Mouse (Mus musculus) gastrocnemius, adult 8-10 months (tissue): Measurements from ENCODE around the gene Sel1l3. TPM values are rescaled to one million over a fixed set of nuclear protein-coding genes. Genes with fewer than 3 reads are reported as not detected.

Experiments used
- DNase-seq, 2 experiments: peaks; one replicate each; pipeline ENCODE4 v3.0.0; 2022; ENCODE audit warnings: low spot score in 2 of 2
- total RNA-seq, 4 experiments: library from RNA; stranded (reverse); gene quantifications; 2 replicates each; pipeline ENCODE4 v1.2.4; 2022

Sel1l3 gene
- total RNA-seq, 4 experiments from 2014 or later, result 41.5 to 51.2 (median 49.4) TPM

DNA sequence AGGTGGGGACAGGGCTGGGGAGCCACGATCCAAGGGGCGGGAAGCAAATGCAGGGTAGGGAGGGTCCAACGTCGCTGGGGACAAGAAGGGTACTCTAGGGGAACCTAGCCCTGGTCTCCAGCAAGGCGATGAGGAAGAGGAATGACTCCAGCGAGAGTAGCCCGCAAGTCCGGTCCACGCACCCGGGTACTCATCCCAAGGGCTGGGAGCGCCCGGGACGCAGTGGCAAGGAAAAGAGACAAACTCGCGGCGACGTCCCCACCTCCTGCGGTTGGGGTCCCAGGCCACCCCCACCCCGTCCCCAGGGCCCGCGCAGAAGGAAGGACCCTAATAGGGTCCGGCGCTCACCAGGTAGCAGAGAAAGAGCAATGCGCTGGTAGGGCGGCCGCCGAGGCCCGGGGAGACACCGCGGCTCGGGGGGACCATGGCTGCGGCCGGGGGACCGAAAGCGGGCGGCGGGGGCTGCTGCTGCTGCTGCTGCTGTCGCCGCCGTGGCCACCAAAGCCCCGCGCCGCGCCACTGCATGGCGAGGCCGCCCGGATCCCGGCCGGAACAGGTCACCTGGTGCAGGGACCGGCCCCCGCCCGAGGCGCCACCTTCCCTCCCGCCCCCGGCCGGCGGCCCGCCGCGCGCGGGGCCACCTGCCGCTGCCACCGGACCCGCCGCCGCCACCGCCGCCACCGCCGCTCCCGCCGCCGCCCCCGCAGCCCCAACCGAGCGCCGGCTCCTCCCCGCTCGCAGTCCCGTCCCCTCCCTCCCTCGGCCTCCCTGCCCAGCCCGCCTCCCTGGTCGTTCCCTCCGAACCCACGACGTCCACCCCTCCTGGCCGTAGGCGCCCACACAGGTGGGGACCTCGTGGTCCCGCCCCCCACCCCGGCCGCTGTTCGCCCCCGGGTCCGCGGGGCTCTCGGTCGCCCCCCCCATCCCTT, 681 bp downstream of the Sel1l3 start:
- DNase-seq, result peak in 1 of 2 experiments; percentile 45

DNA sequence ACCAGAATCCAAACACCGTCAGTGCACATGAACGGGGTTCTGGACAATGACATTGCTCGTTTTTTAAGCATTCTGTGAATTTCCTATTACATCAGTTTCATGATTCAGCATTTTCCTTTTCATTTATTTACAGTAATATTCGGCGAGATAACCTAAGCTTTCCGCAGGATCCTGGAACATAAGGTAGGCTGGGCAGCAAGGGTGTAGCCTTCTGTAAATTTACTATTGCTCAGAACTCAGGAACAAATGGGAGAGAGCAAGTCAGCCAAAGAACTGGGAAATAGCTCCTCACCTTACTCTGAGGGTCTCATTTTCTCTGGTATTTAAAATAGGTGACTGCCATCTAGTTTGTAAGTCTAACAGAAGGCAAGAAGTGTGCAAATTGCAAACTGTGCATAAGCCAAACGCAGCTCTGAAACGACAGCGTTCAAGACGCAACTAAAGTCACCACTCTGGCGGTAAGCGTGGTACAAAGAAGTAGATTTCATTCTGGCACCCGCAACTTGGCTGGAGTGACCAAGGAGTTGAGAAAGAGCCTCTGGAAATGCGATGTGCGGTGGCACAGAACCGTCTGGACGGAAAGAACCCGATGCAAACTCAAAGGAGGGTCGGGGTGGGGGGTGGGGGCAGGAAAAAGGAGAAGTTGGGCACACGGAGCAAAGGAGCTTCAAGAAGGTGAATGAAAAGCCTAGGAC, 1.5 kb downstream of the Sel1l3 start:
- DNase-seq, result no peak

DNA sequence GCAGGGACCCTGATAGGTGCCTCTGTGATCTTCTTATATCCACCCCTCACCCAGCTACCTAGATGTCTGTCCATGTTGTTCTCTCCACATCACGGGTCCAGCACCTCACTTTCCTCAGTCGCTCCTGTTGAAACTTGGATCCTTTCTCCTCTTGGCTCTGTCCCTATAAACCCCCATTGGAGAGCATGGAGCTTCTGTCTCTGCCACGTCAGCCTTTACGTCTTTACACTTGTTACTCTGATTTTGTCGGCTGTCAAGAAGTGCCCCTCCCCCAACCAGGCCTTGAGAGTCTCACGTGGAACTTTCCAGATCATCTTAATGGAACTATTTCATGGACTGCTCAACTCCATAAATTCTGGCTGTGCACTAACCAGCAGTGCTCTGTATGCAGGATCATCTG, 2.5 kb downstream of the Sel1l3 start:
- no peak for DNase-seq

DNA sequence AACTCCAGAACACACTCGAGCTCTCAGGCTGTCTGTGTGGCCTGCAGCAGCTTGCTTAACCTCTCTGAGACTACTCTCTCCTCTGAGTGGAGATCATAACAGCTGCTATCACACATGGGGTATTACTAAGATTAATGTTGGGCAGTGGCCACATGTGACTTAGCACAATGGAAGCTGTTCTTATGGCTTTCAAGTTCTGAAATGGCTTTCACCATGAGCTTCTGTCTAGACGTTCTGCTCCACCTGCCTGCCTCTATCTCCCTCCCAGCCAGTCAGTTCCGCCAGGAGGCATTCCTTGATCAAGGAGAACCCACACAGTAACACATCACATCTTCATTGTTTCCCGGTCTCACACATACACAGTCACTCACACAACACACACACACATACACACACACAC, 3.2 kb downstream of the Sel1l3 start:
- no peak for DNase-seq

DNA sequence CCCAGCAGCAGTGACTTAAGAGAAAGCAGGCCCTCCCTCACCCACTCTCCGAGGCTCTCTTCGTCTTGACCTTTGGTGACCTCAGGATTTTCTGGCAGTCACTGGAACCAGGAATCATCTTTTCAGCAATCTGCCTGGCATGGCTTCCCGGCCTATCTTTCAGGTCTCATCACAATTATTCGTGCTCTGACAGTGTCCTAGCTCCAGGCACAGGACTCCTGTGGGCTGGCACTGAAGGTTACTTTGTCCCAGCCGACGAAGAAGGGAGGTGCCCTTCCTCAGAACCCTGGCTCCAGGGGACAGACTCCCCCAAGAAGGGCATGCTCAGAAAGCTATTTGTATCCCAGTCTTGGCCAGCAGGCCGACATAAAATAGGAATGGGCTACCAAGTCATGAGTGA, 4.0 kb downstream of the Sel1l3 start:
- no peak for DNase-seq

DNA sequence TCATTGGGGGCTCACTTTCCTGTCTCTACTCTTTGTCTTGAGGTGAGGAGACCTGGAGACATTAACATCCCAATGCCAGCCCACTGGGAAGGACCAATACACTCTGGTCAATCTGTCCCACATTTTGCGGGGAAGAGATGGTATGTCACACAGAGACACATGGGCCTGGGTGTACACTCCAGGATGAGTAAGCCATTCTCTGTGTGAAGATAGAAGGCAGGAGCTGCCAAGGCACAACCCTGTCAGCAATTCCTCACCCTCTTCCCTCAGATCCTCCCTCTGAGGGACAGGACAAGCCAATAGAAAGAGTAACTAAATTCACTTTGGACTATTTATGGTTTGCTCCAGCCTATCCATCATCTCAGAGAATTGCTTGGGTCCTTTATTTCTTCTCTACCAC, 5.0 kb downstream of the Sel1l3 start:
- DNase-seq, result no peak

DNA sequence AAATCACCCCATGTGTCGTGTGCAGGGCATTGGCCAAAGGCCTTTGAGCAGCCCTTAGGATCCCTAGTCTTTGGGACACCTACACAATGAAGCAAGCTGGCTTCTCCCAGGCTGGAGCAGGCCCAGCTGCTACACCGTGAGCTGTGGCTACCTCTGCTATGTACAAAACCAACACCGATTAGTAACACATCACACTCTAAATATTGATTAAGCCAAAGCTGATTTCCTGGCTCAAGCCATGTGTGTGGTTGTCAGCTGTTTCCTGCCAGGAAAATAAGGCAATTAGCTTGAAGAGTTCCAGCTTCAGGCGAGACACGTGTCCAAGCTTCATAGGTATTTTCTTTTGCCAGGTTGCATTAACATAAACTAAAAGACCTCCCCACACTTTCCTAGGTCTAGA, 7.2 kb downstream of the Sel1l3 start:
- DNase-seq, result no peak

DNA sequence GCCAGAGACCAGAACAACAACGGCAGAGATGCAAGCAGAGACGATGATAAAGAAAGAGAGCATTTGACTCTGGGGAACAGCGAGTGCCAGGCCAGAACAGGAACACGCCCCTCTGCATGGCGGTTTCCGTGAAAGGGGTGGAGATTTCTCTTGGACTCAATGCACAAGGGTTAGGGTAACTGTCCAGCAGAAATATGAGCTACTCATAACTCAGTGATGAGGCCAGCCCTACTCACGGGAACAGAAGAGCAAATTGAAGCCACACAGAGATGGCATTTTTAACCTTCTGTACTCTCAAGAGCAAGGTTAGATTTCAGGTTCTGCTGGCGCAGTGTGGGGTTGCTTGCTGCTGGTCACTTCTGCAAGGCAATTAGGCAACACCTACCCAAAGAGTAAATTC, 11.0 kb downstream of the Sel1l3 start:
- DNase-seq, result peak; percentile 60 to 70

DNA sequence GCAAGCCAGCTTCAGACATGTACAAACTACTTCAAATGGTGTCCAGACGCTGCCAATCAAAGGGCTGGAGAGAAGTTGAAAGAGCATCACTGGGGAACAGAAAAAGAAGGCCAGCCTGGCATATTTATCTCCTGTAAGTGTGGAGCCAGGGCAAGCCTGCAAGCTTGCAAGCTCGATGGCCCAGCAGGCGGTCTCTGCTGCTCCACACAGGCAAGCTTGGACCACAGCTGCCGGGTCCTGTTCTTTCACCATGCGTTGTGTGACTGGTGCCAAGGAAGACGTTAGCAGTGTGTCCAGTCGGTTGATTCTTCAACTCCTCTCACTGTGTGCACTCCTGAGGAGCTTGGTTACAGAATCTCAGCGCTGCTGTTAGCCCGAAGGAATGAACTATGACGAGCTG, 12.9 kb downstream of the Sel1l3 start:
- DNase-seq, result no peak

DNA sequence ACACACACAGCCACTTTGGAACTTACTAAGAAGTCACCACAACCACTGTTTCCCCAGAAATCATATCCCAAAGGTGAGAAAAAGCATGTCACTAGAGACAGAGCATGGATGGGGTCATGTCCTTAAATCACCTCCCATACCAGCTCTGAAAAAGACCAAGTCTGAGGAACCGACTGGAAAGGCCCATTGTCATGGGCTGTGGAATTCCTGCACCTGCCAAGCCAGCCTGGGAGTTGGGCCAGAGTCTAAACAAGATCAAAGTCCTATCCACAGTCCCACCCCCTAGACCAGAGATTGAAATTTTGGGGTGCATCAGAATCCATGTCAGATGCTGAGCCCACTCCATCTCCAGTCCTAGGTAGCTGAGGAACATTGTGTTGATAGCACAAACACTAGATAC, 15.3 kb downstream of the Sel1l3 start:
- DNase-seq, result no peak

DNA sequence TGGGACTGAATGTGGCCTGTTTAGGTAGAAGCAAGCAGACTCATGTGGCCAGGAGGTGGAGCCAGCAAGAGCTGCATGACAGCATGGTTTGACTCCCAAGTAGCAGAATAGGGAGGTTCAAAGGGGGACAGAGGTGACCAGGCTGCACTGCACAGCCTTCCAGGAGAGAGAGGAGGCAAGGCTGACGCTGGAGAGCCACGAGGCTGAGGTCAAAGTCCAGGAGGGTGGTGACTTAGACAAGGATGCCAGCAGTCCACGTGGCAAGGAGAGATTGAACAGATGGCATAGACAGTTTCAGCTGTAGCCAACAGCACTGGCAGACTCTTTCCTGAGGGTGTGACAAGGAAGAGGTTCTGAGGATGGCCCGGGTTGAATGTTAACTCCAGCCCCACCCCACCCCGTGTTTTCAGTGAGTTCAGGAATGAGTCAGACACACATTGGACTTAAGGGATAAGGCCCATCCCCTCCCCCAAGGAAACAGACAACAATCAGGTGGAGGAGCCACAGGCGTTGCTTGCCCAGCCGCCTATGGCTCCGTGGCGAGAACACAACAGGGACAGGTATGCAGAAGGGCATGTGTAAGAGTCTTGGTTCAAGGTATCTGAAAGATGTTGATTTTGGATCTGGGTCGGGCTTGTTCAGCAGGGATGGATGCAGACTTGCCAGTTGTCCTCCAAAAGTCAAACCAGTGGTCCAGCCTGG, 17.2 kb downstream of the Sel1l3 start:
- DNase-seq, result no peak

DNA sequence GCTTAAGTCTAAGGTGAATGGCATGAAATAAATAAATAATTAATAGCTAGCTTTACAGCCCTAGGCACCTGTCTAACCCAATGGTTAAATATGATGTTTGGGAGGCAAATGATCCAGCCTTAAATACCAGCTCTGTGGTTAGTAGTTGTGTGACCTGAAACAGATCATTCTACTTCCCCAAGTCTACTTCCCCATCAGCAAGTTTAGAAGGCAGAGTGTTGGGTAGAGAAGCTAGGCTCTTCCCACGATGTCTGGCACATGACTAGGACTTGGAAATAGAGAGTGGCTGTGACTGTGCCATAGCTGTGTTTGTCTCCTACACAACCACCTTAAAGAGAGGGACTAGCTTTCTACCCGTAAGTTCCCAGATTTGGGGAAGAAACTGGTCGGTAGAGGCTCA, 18.9 kb downstream of the Sel1l3 start:
- DNase-seq, result no peak

DNA sequence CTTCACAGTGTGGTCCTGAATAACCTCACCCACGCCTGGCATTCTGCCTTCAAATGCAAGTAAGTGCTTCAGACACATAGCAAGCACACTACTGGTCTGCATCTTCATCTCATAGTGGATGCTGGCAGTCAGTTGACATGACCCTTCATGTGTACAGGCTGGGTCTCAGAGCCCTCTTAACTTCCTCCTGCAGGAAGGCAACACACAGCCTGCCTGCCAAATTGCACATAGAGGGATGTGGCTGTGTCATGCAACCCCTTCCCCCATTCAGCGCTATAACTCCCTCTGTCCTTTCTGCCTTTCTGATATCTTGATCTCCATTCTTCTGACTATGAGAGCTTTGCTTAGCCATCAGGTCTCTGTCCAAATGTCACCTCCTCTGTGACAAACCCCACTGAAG, 19.3 kb downstream of the Sel1l3 start:
- no peak for DNase-seq

DNA sequence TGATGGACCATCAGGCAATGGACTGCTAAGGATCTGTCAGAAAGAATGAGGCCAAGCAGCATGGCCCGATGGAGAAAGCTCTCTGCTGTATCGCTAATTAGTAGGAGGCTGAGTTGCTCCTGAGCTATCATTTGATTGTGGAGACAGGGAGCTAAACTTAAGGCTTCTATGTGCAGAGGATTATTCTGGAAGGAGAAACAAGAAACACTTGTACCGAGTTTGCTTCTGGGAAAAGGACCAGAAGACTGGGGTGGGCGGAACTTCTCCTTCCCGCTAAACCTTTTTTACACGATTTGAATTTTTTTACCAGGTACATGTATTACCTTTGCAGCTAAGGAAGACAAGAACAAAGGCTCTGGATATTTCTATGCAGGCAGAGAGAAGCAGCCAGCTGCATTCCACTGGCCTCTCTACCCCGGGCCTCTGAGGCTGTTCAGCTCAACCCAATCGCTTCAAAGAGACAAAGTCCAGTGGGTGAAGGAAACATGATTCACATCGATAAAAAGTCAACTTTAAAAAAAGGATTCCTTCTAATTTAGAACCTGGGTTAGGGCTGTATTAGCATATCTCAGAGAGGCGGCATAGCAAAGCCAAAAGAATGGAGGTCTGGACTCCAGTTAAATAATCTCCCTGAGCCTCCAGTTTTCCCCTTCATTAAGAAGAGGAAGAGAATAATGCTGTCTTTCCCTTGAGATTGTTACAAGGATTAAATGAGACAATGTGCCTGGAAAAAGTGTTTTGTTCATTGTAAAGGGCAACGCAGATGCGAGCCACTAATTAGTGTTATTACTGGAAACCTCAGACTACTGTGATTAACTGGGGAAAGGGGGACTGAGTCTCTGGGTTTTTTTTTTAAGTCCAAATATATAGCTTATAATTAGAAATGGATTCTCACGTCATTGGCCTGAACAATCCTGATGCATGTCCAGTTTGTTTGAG, 20.4 kb downstream of the Sel1l3 start:
- no peak for DNase-seq

DNA sequence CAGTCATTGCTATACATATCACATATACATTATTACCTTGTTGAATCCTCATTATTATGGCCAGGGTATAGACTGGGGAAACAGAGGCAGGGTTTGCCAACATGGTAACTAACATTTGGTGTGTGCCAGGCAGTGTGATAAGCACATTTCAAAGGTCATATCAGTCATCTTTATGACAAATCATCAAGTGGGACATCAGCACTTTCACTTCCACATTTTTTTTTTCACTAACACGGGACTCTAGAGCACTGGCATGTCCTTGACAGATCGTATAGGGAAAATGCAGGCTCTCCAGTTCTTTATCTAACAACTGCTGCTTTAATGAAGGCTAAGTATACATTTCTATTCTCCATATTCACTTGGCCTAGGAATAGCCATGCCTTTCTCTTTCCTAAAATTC, 25.1 kb downstream of the Sel1l3 start:
- no peak for DNase-seq

DNA sequence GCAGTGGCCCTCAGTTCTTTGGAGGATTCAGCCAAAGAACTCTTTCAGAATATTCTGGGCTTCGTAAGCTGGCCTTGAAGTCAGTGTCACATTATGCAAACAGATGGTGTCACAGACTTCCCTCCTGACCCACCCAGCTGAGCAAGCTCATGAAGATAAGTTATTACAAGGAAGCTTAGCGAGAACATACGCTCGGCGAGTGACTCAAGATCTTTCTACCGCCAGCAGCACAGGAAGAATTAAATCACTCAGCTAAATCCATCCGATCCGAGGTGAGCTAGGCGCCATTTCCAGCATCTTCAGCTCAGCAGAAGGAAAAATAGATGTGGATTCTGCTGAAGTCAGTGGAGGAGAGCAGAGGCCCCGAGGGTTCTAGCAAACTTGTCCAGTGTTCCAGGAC, 26.5 kb downstream of the Sel1l3 start:
- no peak for DNase-seq

DNA sequence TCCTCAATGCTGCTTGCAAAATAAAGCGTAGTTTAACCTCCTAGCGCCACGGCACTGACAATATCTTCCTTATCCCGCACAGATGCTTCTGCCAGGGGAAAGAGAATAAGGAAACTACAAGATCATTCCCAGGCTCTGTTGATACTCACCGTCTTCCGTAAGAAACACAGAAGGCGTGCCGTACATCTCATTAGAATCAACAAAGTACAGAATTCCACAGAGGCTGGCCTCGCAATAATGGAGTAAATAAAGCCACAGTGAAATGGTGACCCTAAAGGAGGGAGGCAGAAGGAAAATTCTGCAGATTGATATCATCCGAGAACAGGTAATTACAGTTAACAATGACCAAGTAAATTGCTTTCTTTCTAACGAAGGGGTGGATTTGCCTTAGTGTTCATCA, 27.9 kb downstream of the Sel1l3 start:
- no peak for DNase-seq

DNA sequence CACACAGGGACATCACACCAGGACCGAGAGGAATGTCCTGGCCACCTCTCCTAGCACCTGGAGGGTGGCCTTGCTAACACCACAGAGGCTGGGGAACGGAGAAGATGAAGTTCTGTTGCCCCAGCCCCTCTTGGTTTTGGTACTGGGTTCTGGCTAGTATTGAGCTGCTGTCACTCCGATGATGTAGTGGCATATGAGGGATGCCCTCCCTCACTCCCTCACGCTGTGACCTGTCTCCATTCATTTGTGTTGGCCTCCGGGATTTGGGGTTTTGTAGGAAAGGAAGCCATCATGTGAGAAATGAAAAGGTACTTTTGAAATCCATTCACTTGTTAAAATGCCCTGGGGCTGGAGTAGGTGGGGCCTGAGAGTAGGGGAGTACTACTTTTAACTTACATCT, 33.8 kb downstream of the Sel1l3 start:
- DNase-seq, result no peak

DNA sequence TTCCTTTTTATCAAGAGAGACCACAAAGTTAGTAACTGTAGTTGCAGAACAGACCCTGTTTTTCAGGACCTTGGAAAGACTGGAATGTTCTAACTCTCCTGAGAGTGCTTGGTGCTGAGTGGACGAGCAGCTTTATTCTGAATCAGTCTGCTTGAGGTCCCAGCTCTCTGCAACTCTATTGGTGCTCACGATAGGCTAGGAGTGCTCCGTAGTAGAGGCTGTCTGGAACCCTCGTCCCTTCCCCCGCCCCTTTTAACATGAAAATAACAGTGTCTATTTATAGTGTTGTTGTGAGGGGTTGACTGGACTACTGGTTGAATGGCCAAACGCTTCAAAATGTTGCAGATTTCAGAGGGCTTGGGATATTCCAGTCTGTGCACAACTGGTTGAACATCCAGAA, 37.0 kb downstream of the Sel1l3 start:
- no peak for DNase-seq

DNA sequence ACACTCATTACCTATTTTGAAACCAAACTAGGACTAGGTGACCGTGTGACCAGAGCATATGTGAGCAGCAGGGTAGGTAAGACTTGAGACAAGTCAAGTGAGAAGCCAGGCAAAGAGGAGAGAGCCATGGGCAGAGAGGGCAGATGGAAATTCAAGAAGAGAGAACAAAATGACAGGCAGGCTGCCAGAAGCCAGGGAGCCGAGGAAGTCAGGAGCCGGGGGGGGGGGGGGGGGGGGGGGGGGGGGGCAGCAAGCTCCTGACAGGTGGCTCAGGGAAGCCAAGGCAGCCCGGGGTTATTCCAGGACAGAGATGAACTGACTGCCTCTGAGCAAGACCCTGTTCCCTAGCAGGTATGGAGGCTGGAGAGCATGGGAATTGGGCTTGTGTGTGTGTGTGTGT, 37.7 kb downstream of the Sel1l3 start:
- DNase-seq, result peak in 1 of 2 experiments; percentile 55

DNA sequence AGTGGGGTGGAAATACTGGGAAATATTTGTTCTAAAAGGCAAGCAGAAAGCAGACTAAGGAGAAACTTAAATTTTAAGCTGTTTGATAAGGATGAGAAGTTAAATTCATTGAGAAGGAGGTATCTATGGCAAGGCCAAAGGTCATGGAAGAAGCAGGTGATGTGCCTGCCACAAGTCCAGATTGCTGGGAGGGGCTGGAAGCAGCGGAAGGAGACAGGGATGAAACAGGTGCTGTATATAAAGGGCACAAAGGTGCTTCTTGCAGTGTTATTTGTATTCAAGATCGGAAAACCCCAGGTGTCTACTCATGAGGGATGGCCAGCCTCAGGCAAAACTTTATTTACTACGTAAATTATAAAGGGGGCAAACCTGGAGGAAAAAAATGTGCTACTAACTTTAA, 38.5 kb downstream of the Sel1l3 start:
- DNase-seq, result no peak
